Mouse (Mus musculus) skeletal muscle tissue, adult 2 months (tissue): ENCODE data around the gene Pik3cb.

Source experiments
- DNase-seq: peaks from one replicate; pipeline ENCODE4 v3.0.0-alpha.2; 2012; ENCODE audit warnings: low read depth, low spot score

The Pik3cb gene

DNA sequence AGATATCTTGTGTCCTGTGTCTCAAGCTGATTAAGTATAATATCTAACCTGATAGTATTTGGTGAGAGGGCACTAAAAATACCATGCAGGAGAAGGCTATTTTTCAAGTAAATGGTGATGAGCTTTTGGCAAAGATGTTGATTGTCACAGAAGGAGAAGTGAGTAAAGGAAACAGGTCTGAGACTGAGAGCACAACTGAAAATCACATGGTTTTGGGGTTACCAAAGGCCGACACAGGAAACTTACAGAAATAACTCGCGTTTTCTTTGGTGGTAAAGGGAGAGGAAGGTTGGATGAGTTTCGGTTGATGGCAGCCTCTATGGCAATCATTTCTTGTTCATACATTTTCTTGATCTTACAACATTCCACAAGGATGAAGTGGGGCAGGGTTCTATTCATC is 50.5 kb downstream of the Pik3cb start:
- no peak for DNase-seq

DNA sequence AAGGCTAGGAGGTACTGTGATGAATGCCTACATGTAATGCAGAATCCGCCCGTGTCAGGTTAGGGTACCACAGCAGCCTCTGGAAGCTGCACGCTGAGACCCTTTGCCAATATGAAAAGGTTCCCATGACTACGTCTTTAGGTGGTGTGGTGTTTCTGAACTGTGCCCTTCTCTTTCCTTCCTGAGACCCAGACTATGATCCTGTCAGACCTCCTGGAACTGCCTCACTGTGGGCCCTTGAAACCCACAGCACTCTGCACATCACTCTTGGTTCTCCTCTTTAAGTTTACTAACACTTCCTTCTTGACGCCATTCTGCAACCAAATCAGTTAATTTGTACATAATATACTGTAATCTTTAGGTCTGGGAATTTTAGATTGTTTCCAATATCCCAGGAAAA is 58.7 kb downstream of the Pik3cb start:
- DNase-seq, result no peak

DNA sequence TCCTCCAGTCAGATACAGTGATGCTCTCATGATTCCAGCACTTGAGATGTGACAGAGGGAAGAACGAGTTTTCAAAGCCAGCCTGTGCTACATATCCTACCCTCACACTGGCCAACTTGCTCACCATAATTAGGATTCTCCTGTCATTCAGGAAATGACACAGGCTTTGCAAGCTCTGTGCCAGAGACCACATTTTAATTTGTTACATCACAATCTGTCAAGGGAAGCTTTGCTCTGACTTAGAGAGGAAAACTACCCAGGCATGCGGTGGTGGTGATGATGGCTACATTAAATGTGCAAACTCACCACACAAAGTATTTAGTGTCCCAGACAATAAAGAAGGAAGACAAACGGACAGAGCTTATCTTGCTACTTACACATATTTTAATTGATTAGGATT is 59.1 kb downstream of the Pik3cb start:
- no peak for DNase-seq

DNA sequence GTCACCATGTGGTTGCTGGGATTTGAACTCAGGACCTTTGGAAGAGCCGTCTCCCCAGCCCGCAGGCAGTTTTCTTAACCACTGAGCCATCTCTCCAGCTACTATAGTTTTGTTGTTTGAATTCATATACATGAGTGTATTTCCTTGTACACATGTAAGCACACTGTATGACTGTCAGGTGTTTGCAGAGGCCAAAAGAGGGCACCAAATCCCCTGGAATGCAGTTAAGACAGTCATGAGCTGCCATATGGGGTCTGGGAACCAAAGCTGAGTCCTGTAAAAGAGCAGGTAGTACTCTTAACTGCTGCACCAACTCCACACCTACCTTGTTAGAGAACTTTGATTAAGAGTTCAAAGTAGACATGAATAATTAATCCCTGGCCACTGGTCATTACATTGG is 59.8 kb downstream of the Pik3cb start:
- no peak for DNase-seq

DNA sequence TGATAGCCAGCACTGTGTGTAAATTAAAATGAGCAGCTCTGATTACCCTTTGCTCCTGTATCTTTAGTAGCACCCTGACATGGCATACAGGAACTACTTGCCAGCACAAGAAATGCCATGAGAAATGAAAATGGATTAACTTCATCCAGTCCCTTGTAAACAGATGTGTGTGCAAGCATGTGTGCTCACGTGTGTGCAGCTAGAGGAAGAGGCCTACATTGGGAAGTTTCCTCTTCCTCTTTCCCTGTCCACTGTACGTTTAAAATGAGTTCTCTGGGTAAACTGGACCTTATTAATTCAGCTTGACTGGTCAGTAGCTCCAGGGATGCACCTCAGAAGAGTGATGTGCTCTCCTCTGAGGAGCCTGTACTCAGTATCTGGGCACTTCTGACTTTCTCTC is 66.0 kb downstream of the Pik3cb start:
- no peak for DNase-seq

DNA sequence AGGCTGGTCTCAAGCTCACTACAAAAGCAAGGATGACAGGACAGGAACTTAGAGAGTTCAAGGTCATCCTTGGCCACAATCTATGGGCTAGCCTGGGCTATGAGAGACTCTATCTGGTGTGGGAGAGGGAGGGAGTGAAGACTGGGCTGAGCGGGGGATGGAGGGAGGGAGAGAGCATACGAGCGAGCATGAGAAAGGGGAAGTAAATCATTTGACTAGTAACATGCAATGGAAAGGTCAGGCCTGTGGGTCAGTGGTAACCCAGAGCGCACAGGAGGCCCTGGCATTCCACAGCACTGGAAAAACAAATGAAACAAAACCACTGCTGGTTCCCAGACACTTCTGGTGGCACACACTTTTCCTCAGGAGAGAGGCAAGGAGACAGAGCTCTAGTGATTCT is 67.9 kb downstream of the Pik3cb start:
- no peak for DNase-seq

DNA sequence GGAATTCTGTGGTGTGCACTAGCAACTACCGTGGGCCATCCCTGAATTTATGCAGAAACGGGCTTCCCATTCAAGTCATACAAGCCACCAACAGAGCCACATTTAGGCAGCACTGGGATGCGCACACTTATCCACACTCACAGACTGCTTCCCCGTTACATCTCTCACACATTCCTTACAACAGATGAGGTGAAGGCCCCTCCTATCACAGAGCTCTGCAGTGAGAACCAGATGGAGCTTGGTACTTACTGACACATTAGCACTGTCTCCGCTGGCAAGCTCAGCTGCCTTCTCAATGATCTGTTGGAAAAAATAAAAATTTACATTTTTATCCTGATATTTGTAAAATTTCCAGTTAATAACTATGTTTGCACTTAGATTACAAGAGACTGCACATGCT is 75.1 kb downstream of the Pik3cb start:
- no peak for DNase-seq

DNA sequence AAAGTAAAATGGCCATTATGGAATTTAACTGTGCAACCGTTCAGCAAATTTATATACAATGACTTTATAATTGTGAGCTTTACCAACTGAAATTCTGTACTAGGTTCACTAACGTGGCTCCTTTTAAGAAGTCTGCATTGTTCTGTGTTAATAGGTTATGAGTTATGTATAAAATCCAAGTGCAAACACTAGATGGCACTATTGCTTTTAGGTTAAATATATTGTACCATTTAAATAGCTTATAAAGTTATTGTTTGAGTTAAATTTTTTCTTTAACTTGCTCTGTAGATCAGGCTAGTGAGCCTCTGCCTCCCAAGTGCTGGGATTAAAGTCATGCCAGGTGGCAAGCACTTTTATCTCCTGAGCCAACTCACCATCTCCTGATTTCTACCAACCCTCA is 76.2 kb downstream of the Pik3cb start:
- DNase-seq, result no peak

DNA sequence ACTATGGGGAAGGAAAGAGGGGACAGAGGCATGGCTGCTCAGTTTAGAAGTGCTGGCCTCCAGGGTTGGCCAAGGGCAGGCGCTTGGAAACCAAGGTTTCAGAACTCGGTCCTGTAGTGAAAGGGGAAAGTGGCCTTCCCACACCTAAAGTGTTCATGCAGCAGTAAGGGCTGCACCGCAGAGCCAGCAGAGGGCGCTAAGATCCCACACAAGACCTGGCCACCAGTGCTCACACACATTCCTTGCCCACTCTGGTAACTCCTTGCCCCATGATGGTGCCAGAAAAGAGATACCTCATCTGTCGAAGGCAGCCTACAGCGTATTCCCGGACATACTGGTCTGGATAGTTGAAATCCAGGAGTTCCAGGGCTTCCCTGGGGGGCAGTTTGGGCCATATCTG is 77.9 kb downstream of the Pik3cb start:
- DNase-seq, result peak; percentile 52

DNA sequence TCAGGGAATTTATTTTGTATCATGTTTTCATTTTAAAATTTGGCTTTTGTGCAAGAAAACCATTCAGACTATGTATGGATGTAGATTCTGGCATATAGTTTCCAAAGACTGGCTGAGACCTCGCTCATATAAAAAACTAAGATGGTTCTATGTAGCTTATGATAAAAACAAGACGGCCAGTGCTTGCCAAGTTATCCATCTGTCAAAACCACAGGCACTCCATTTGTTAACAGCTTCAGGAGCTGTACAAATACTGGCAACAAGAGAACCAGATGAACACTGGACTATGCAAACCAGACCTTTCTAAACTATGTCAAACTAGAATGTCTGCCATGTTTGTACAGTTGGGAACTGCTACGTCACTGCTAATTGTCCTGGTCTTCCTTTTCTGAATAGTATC is 82.7 kb downstream of the Pik3cb start:
- DNase-seq, result no peak

DNA sequence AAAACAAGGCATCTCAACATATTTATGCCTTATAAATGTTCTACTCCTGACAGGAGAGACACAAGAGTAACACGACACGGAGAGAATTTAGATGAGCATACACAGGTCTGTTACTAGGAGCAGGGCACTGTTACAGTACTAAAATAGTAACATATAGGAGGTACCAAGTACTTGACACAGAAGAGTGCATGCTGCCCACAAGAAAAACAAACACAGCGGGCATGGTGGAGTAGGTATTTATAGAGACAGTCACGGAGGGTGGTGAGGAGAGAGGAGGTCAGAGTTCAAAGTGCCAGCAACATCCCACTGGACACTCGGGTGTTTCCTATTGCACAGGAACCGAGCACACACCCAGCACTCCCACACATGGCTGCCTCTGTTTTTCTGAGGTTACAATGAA is 90.7 kb downstream of the Pik3cb start:
- no peak for DNase-seq

DNA sequence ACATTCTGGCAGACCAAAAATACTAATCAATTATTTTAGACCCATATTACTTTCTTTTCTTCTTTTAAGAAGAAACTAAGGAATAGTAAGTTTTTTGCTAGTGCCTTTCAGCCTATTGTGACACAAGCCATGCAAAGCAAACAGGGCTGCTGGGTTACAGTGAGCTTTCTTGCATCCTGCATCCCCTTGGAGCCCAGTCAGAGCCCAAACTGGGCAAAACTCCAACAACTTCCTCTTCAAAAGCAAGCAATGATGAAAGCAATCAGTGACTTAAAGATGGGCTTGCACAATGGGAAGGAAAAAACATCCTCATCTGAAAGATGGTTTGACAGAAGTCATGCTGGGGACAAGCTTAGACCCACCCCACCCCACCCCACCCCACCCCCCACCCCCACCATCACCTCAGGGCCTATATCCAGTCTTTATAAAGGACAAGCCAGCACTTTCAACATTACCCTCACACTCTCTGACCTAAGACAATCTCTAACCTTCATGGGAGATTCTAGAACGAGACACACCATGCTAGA is 91.6 kb downstream of the Pik3cb start:
- peak; percentile 11 for DNase-seq

DNA sequence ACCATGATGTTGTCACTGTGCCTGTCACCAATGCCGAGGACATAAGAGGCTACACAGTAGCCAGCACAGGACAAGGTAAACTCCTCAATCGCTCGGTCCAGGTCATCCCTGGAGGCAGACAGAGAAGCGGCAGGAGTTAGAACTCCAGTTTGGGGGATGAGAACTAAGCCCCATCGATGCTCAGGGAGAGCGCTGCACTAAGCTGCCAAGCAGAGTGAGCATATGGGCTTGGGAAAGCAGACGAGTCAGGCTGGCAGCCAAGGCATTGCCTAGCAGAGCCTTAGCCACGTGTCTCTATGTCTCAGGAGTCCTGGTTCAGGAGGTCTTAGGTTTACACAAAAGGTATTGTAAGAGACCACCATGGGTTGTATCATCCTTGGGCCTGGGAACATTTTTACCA is 95.7 kb downstream of the Pik3cb start:
- DNase-seq, result no peak

DNA sequence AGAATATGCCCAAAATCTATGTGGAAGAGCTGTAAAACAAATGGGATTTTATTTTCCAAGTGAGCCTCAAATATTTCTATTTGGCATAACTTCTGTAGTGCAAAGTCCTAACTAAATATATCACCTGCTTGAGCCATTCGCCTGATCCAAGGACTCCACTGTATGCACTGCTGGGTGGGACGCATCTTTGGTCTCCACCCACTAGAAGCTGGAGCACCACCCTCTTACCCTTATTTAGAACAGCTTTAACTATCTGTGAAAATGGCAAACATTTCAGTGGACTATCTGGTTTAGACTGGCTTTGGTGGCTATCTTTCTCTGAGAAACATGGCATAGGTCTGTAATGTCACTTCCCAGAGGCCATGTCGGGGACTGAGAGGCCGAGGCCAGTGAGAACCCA is 97.8 kb downstream of the Pik3cb start:
- no peak for DNase-seq

DNA sequence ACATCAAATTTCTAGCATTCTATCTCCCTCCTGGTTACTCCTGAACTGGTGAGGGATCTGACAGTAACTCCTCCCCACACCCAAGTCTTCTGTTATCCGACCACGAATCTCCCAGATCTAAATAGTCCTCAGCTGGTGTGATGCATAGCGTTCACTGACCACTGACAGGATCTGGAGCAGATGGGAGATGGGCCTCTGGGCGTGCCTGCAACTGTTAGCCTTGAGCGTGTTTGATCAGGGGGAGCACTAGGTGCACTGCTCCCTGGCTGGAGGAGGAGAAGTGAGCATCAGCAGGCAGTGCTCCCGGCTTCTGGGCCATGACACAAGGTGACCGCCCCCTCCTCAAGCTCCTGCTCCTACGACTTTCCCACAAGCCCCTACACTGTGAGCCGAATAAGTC is 98.4 kb downstream of the Pik3cb start:
- no peak for DNase-seq

DNA sequence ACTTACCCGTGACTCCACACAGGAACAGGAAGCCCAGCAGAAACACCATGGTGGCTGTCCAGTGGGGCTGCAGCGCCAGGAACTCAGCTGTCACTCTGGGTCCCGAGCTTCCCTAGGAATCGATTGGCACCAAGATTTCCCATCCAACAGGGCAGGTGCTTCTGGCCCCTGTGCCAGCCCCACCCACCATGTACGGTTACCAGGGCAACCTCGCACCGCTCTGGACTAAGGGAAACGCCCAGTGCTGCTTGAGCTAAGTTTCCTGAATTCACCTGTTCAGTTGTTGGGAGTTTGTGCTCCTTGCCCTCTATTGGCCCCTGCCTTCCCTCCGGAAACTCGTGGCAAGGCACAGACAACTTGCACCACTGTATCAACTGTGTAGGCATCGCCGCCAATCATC is 104.8 kb downstream of the Pik3cb start, which contains the start of gene Gm1123:
TSS of gene Gm1123 (minus strand) at position 141 of the 400 bp plus-strand sequence.
- DNase-seq, result no peak

DNA sequence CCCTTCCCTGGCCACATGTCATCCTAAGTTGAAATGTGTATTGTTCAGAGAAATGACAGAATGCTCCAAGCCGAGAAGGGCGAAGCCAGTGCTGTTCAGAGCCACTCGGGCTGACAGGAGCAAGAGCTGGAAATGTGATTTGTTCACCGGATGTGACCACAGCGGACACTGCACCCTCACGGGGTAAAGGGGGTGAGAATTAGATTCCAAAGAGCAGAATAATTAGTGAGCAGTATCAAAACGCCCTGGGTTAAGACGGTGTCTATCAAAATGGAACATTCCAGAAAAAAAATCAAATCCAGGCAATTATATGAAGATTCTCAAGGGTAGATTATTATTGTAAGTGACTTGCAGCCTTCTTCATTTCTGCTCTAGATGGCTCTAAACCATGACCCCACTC is 106.3 kb downstream of the Pik3cb start:
- DNase-seq, result no peak

DNA sequence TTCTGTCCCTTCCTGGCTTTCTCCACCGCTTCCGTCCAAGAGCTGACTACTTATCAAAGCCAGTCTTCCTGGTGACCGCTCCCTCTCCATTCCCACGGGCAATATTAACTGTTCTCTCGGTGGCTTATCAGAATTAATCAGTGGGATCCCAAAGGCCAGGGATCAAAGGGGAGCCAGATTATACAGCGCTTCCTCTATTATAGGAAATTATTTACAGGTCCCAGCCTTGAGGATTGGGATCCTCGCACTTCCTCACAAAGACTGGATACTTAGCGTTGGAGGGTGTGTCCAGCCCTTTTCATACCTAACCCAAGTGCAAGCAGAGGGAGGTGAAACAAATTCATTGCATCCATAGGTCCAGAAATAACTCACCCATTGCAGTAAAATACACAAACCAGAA is 108.4 kb downstream of the Pik3cb start:
- DNase-seq, result no peak

DNA sequence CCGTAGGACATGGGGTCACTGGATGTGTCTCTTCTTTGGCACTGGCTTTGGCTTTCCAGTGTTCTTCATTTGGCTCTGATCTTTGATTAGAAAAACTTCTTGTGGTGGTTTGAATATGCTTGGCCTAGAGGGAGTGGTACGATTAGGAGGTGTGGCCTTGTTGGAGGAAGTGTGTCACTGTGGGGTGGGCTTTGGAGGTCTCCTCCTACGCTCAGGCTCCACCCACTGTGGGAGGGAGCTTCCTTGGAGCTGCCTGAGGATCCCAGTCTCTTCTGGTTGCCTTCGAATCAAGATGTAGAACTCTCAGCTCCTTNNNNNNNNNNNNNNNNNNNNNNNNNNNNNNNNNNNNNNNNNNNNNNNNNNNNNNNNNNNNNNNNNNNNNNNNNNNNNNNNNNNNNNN is 118.7 kb downstream of the Pik3cb start:
- DNase-seq, result no peak

DNA sequence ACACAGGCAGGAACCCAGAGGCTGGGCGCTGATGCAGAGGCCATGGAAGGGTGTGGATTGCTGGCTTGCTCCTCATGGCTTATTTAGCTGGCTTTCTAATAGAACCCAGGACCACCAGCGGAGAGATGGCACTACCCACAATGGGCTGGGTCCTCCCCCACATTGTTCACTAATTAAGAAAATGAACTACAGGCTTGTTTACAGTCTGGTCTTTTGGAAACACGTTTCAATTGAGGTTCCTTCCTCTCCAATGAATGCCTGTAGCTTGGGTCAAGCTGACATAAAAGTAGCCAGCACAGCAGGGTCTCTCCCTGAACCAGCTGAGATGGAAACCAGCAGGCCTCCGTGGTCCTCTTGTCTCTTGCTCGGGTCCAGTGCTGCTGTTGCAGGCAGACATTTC is 119.3 kb downstream of the Pik3cb start:
- no peak for DNase-seq

DNA sequence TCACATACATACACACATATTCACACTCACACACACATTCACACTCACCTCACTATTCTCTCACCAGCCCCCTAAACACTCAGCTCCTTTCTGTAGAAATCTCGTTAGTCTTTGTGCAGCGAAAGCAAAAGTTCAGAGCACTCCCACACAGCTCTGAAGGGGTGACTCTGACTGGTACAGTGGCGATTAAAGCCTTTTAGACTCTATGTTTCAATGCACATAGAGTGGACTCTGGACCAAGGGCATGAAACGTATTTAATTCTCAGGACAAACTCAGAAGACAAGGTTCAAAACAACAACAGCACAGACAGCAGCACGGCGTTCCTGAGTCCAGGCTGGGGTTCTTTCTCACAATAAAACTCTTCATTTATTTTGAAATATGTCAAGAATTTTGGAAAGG is 122.7 kb downstream of the Pik3cb start:
- DNase-seq, result no peak

DNA sequence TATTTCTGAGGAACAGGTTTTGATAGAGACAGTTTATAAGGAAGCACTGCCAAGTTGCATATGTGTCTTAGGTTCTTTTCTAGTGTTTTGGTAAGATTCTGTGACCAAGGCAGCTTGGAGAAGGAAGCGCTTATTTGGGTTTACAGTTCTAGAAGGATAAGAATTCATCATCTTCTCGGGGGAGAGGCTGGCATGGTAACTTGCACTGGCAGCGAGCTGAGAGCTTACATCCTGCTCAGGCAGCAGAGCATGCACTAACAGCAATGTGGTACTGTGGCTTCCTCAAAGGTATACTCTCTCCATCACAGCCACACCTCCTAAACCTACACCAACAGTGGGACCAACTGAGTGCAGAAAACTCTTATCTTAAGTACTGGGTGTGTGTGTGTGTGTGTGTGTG is 123.7 kb downstream of the Pik3cb start:
- no peak for DNase-seq

DNA sequence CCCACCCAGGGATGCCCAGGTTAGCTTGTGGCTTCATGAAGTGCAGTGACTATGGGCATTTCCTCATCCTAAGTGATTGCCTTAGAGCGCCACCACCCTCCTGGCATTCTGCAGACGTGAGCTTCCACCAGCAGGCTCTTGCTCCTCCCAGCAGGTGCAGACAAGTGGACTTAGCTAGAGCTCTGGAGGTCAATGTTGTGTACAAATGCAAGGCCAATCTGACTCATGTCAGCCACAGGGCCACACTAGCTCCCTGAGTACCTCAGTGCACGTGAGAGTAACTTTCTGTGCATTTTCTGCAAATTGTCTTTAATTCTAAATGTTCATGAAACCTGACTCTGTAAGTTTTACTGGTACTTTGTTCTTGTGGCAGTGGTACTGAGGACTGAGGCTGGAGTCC is 124.1 kb downstream of the Pik3cb start:
- DNase-seq, result no peak

DNA sequence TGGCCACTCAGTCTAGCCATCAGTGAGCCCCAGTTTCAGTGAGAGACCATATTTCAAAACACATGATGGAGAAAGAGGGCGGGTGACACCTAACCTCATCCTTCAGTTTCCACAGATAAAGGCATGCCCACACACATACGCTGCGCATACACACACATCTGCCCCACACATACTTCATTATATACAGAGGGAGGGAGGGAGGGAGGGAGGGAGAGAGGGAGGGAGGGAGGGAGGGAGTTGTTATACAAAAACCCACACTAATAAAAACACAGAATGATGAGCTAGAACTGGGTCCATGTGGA is 130.6 kb downstream of the Pik3cb start:
- DNase-seq, result no peak
